Mouse (Mus musculus) limb, embryonic 12.5 days (tissue): ENCODE measurements around the gene Trpm4. TPM values are rescaled to one million over a fixed set of nuclear protein-coding genes. Genes with fewer than 3 reads are reported as not detected.

Source experiments
- polyA plus RNA-seq: library from polyadenylated mRNA; unstranded; fragments of >200 nt; fragmentation: Nextera tagmentation; extraction: Ambion mirVana; gene quantifications from 2 replicates; pipeline ENCODE4 v1.2.1, GENCODE M21; 2016

Gene Trpm4
- polyA plus RNA-seq, 1 experiment from 2014 or later, result 16.1 TPM

Other genes with a start within 250 kb of the Trpm4 start
- gene Rcn3, start 241.6 kb downstream of the Trpm4 start, polyA plus RNA-seq, result 261 and 271 TPM in 2 replicates
- gene Fcgrt, start 229.9 kb downstream of the Trpm4 start, polyA plus RNA-seq, result 12.3 and 13.4 TPM in 2 replicates
- 1,572 and 1,576 TPM in 2 replicates for gene Rps11, start 209.3 kb downstream of the Trpm4 start, polyA plus RNA-seq
- 1,352 and 1,447 TPM in 2 replicates for gene Rpl13a, start 205.0 kb downstream of the Trpm4 start, polyA plus RNA-seq
- gene Gm45713, start 197.5 kb downstream of the Trpm4 start, polyA plus RNA-seq, result 0.32 TPM in 1 of 2 replicates, not detected in the other
- 0.71 and 0.83 TPM in 2 replicates for gene Flt3l, start 197.3 kb downstream of the Trpm4 start, polyA plus RNA-seq
- 91.8 and 93.0 TPM in 2 replicates for gene Pih1d1, start 179.5 kb downstream of the Trpm4 start, polyA plus RNA-seq
- 51.4 and 53.8 TPM in 2 replicates for gene Aldh16a1, start 179.2 kb downstream of the Trpm4 start, polyA plus RNA-seq
- gene Slc17a7, start 169.8 kb downstream of the Trpm4 start, polyA plus RNA-seq, result 0.17 and 0.25 TPM in 2 replicates
- gene Gfy, start 154.2 kb downstream of the Trpm4 start, polyA plus RNA-seq, result not detected in 2 replicates
- gene Pth2, start 152.8 kb downstream of the Trpm4 start, polyA plus RNA-seq, result not detected in 2 replicates
- 1.0 and 1.7 TPM in 2 replicates for gene Ccdc155, start 128.9 kb downstream of the Trpm4 start, polyA plus RNA-seq
- gene Dkkl1, start 121.6 kb downstream of the Trpm4 start, polyA plus RNA-seq, result 0.80 and 1.2 TPM in 2 replicates
- gene Tead2, start 118.0 kb downstream of the Trpm4 start, polyA plus RNA-seq, result 316 and 326 TPM in 2 replicates
- 1.6 TPM in 2 replicates for gene Cd37, start 94.7 kb downstream of the Trpm4 start, polyA plus RNA-seq
- gene Slc6a16, start 92.7 kb downstream of the Trpm4 start, polyA plus RNA-seq, result 0.18 and 0.42 TPM in 2 replicates
- not detected in 2 replicates for gene Slc6a21, start 56.3 kb downstream of the Trpm4 start, polyA plus RNA-seq
- gene Hrc, start 1.5 kb upstream of the Trpm4 start, polyA plus RNA-seq, result 1.8 and 1.9 TPM in 2 replicates
- gene Ppfia3, start 33.2 kb upstream of the Trpm4 start, polyA plus RNA-seq, result 6.4 and 8.4 TPM in 2 replicates
- gene Lin7b, start 36.8 kb upstream of the Trpm4 start, polyA plus RNA-seq, result 1.4 and 1.8 TPM in 2 replicates
- 341 and 347 TPM in 2 replicates for gene Snrnp70, start 62.0 kb upstream of the Trpm4 start, polyA plus RNA-seq
- 0.13 and 0.18 TPM in 2 replicates for gene Kcna7, start 71.9 kb upstream of the Trpm4 start, polyA plus RNA-seq
- gene Ntf5, start 79.9 kb upstream of the Trpm4 start, polyA plus RNA-seq, result 3.9 and 5.6 TPM in 2 replicates
- gene Lhb, start 87.0 kb upstream of the Trpm4 start, polyA plus RNA-seq, result 0.33 TPM in 1 of 2 replicates, not detected in the other
- gene Gys1, start 101.1 kb upstream of the Trpm4 start, polyA plus RNA-seq, result 45.2 and 46.2 TPM in 2 replicates
- 155 and 156 TPM in 2 replicates for gene Ruvbl2, start 104.3 kb upstream of the Trpm4 start, polyA plus RNA-seq
- 4,887 and 4,953 TPM in 2 replicates for gene Ftl1, start 126.1 kb upstream of the Trpm4 start, polyA plus RNA-seq
- 224 and 230 TPM in 2 replicates for gene Bax, start 133.1 kb upstream of the Trpm4 start, polyA plus RNA-seq
- 1.4 TPM in 2 replicates for gene Tulp2, start 148.1 kb upstream of the Trpm4 start, polyA plus RNA-seq
- not detected in 2 replicates for gene Gm45808, start 153.0 kb upstream of the Trpm4 start, polyA plus RNA-seq
- 3.2 and 3.3 TPM in 2 replicates for gene Dhdh, start 155.0 kb upstream of the Trpm4 start, polyA plus RNA-seq
- gene Nucb1, start 176.6 kb upstream of the Trpm4 start, polyA plus RNA-seq, result 149 and 160 TPM in 2 replicates
- 26.0 and 27.1 TPM in 2 replicates for gene Ppp1r15a, start 192.5 kb upstream of the Trpm4 start, polyA plus RNA-seq
- 1.4 TPM in 2 replicates for gene Plekha4, start 192.6 kb upstream of the Trpm4 start, polyA plus RNA-seq
- 0.55 and 1.1 TPM in 2 replicates for gene Hsd17b14, start 221.1 kb upstream of the Trpm4 start, polyA plus RNA-seq
- gene Bcat2, start 236.4 kb upstream of the Trpm4 start, polyA plus RNA-seq, result 50.4 and 56.5 TPM in 2 replicates